Mouse (Mus musculus) neural tube, embryonic 11.5 days (tissue): ENCODE data around the gene Gins1. TPM values are rescaled to one million over a fixed set of nuclear protein-coding genes. Genes with fewer than 3 reads are reported as not detected.
"Not testable (repeated sequence)": the region's sequence is repeated elsewhere in the genome, so short reads cannot be mapped to it uniquely, and the experiment has no call there.

Experiments used
- ATAC-seq: fragments of 200-750 bp; cut with Nextera tagmentation; 2 replicates; pipeline ENCODE4 v1.8.0; 2017; ENCODE audit warnings: moderate number of reproducible peaks, mild to moderate bottlenecking, moderate TSS enrichment, moderate library complexity; ENCODE audit not compliant: insufficient read depth, low FRiP score, low TSS enrichment
- DNase-seq: peaks from one replicate; pipeline ENCODE4 v3.0.0-alpha.2; 2015; ENCODE audit warnings: low spot score
- H3K27ac ChIP-seq: fragments of 300-500 bp; sonication (generic); 2 replicates; pipeline ENCODE4 v1.5.1; 2014; ENCODE audit warnings: low read depth, mild to moderate bottlenecking, low read length
- H3K27me3 ChIP-seq: fragments of 300-500 bp; sonication (generic); 2 replicates; pipeline ENCODE4 v1.6.1; 2014; ENCODE audit warnings: mild to moderate bottlenecking, low read length, mixed read lengths; ENCODE audit not compliant: control insufficient read depth, insufficient read depth
- H3K36me3 ChIP-seq: fragments of 300-500 bp; sonication (generic); 2 replicates; pipeline ENCODE4 v1.6.1; 2014; ENCODE audit warnings: mild to moderate bottlenecking, low read length, moderate library complexity, mixed read lengths; ENCODE audit not compliant: control insufficient read depth, insufficient read depth
- H3K4me1 ChIP-seq: fragments of 300-500 bp; sonication (generic); 2 replicates; pipeline ENCODE4 v1.6.1; 2014; ENCODE audit warnings: low read length, mixed read lengths; ENCODE audit not compliant: control insufficient read depth, insufficient read depth
- H3K4me2 ChIP-seq: fragments of 300-500 bp; sonication (generic); 2 replicates; pipeline ENCODE4 v1.6.1; 2014; ENCODE audit warnings: low read depth, mild to moderate bottlenecking, moderate library complexity
- H3K4me3 ChIP-seq: fragments of 300-500 bp; sonication (generic); 2 replicates; pipeline ENCODE4 v1.5.1; 2014; ENCODE audit warnings: low read depth, low read length
- H3K9ac ChIP-seq: fragments of 300-500 bp; sonication (generic); 2 replicates; pipeline ENCODE4 v1.6.1; 2014; ENCODE audit warnings: mild to moderate bottlenecking, low read length
- H3K9me3 ChIP-seq: fragments of 300-500 bp; sonication (generic); 2 replicates; pipeline ENCODE4 v1.6.1; 2016; ENCODE audit warnings: low read length; ENCODE audit not compliant: control insufficient read depth
- WGBS: fragments of 180-500 bp; shearing (Covaris S2); extraction: QIAGEN DNeasy Blood & Tissue Kit; methylation state at CpG from one replicate; pipeline ENCODE4 v1.1.7; 2014; 5-methylcytosine and 5-hydroxymethylcytosine counted together
- polyA plus RNA-seq: library from polyadenylated mRNA; unstranded; fragments of >200 nt; fragmentation: Nextera tagmentation; extraction: Ambion mirVana; gene quantifications from 2 replicates; pipeline ENCODE4 v1.2.1, GENCODE M21; 2014

Gins1 gene
- polyA plus RNA-seq, 1 experiment from 2014 or later = 60.6 TPM

- Histone ChIP-seq H3K9ac (no peak overlapping the region), H3K27ac (no peak overlapping the region), H3K4me2 (no peak overlapping the region), H3K9me3 (no peaks in the 10 kb centered on the region), H3K4me1 (peaks cover 12% of the 10 kb centered on the region), H3K27me3 (no peaks in the 10 kb centered on the region), H3K36me3 (no peaks in the 10 kb centered on the region), H3K4me3 (no peak overlapping the region)
- 90% methylated on average over 8 of the region's 8 CpGs for WGBS
- DNase-seq = no peak
- no peak for ATAC-seq
Measured at GRCm38 (mm10) chr2:150902347-150902746, 2.9 kb upstream of the Gins1 start.

GRCm38 (mm10) chr2:150904272-150904935 lies 796 bp upstream of the Gins1 start, which contains the start of gene Abhd12:
TSS of gene Abhd12 (minus strand) at chr2:150904741.
- WGBS = under 1% methylated on average over 72 of the region's 72 CpGs

DNA sequence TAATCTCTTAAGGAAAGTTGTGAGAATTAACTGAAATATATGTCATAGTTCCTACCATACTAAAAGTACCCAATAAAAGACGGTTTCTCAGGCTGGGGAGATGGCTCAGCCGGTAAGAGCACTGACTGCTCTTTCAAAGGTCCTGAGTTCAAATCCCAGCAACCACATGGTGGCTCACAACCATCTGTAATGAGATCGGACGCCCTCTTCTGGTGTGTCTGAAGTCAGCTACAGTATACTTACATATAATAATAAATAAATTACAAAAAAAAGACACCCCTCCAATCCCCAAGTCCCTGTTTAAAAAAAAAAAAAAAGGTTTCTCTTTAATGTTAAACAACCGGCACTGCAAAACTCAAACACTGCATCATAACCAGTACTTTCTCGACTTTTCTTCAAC lies 3.7 kb downstream of the Gins1 start:
- H3K27me3 ChIP-seq, H3K9ac ChIP-seq, DNase-seq, ATAC-seq, H3K4me3 ChIP-seq, H3K9me3 ChIP-seq, H3K4me2 ChIP-seq, H3K27ac ChIP-seq, H3K36me3 ChIP-seq, H3K4me1 ChIP-seq: not testable (repeated sequence)
- WGBS = 50% methylated on average over 6 of the region's 6 CpGs

More at GRCm38 (mm10) chr2:150904272-150904935, 796 bp upstream of the Gins1 start, which contains the start of gene Abhd12:
- no peaks in the 10 kb centered on the region for H3K27me3 ChIP-seq
- H3K9me3 ChIP-seq = no peaks in the 10 kb centered on the region
- H3K4me3 ChIP-seq = peak within 1 kb of the TSS; percentile 79
- peaks cover 12% of the 10 kb centered on the region for H3K4me1 ChIP-seq
- H3K4me2 ChIP-seq = peak within 1 kb of the TSS; percentile 85
- H3K36me3 ChIP-seq = no peaks in the 10 kb centered on the region
- DNase-seq (peak; percentile 98), ATAC-seq (peak; percentile 98)
- H3K27ac ChIP-seq = peak within 1 kb of the TSS; percentile 81
- peak within 1 kb of the TSS; percentile 90 for H3K9ac ChIP-seq

DNA sequence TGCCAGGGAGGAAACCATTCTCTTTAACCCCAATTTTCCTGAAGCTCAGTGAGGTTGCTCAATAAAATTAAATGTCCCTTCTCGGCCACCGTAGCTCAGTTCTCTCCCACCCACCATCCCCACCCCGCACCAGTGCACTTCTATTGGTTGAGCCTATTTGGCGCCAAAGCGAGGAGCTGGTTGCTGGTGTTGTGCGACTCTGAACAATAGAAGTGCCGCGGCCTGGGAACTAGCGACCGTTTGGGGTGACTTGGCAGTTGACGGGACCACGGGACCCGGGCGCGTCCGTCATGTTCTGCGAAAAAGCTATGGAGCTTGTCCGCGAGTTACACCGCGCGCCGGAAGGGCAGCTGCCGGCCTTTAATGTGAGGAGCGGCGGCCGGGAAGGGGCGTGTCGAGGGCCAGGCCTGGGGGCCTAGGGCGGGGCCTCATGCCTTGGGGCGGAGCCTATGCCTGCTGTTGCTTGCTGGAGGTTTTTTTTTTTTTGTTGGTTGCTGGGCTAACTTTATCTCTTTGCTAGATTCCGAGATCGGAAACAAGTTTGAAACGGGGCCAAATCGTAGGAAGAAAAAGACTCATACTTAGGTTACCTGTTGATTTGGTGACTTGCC lies 4.3 kb downstream of the Gins1 start:
- Histone ChIP-seq H3K9ac (peak overlapping the region; percentile 72), H3K4me3 (peak overlapping the region; percentile 55), H3K36me3 (no peaks in the 10 kb centered on the region), H3K4me1 (no peaks in the 10 kb centered on the region), H3K27ac (peak overlapping the region; percentile 81), H3K4me2 (peak overlapping the region; percentile 58), H3K27me3 (no peaks in the 10 kb centered on the region), H3K9me3 (no peaks in the 10 kb centered on the region)
- peak; percentile 94 for DNase-seq
- ATAC-seq = peak; percentile 91
- WGBS = 0% methylated on average over 35 of the region's 35 CpGs

- Histone ChIP-seq H3K27me3 (no peaks in the 10 kb centered on the region), H3K4me3 (peak overlapping the region; percentile 55), H3K9ac (peak overlapping the region; percentile 72), H3K4me1 (no peaks in the 10 kb centered on the region), H3K4me2 (peak overlapping the region; percentile 58), H3K36me3 (no peaks in the 10 kb centered on the region), H3K9me3 (no peaks in the 10 kb centered on the region), H3K27ac (no peak overlapping the region)
- ATAC-seq (peak; percentile 20; the same call in 1 of the 2 replicates), DNase-seq (no peak)
- 36% methylated on average over 8 of the region's 10 CpGs for WGBS
Measured at GRCm38 (mm10) chr2:150910295-150910881, 5.2 kb downstream of the Gins1 start.

- Histone ChIP-seq H3K4me3 (no peak overlapping the region), H3K9ac (no peak overlapping the region), H3K4me2 (no peak overlapping the region), H3K4me1 (no peaks in the 10 kb centered on the region), H3K9me3 (no peaks in the 10 kb centered on the region), H3K27ac (no peak overlapping the region), H3K36me3 (peaks cover 5% of the 10 kb centered on the region; the same call in 1 of the 2 replicates), H3K27me3 (no peaks in the 10 kb centered on the region)
- ATAC-seq = no peak
- 82% methylated on average over 4 of the region's 4 CpGs for WGBS
- DNase-seq = no peak
Measured at GRCm38 (mm10) chr2:150914781-150915515, 9.7 kb downstream of the Gins1 start.

DNA sequence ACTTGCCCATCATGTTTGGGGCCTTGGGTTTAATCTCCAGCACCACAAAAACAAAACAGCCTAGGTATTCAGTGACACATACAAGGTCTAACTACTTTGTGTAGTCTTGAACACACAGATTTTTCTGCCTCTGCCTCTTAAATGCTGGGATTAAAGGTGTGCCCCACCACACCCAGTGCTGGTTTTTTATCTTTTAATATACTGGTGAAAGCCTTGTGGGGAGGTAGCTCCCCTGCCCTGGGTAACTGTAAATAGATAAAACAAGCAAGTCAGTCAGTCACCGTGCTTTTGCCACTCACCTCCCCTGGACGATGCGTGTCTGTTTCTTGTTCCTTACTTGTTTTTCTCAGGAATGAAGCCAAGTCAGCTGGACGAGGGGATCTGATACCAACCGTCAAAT lies 10.6 kb downstream of the Gins1 start:
- no peaks in the 10 kb centered on the region for H3K9me3 ChIP-seq
- no peak overlapping the region for H3K4me2 ChIP-seq
- WGBS = 96% methylated on average over 5 of the region's 5 CpGs
- no peaks in the 10 kb centered on the region for H3K27me3 ChIP-seq
- DNase-seq (no peak), ATAC-seq (no peak)
- no peak overlapping the region for H3K4me3 ChIP-seq
- no peak overlapping the region for H3K9ac ChIP-seq
- H3K4me1 ChIP-seq = no peaks in the 10 kb centered on the region
- H3K36me3 ChIP-seq = peaks cover 5% of the 10 kb centered on the region; the same call in 1 of the 2 replicates
- no peak overlapping the region for H3K27ac ChIP-seq

- DNase-seq (no peak), ATAC-seq (no peak)
- Histone ChIP-seq H3K27me3 (no peaks in the 10 kb centered on the region), H3K9me3 (no peaks in the 10 kb centered on the region), H3K4me2 (no peak overlapping the region), H3K4me3 (no peak overlapping the region), H3K36me3 (peaks cover 5% of the 10 kb centered on the region; the same call in 1 of the 2 replicates), H3K4me1 (no peaks in the 10 kb centered on the region), H3K27ac (no peak overlapping the region), H3K9ac (no peak overlapping the region)
- WGBS = 91% methylated on average over 3 of the region's 3 CpGs
Measured at GRCm38 (mm10) chr2:150918720-150919119, 13.5 kb downstream of the Gins1 start.
